Mouse (Mus musculus) stomach, postnatal 0 days (tissue): ENCODE measurements around the gene Trarg1.

ENCODE experiments used
- CTCF ChIP-seq: IDR thresholded peaks from 2 replicates; pipeline ENCODE4 v1.5.1; 2016; ENCODE audit warnings: antibody characterized with exemption, low read depth, mild to moderate bottlenecking, moderate library complexity
- EP300 ChIP-seq: optimal IDR thresholded peaks from 2 replicates; pipeline ENCODE3; 2016; ENCODE audit warnings: antibody characterized with exemption

GRCm38 (mm10) chr11:76692096-76692495 lies 12.5 kb downstream of the Trarg1 start:
- TF ChIP-seq CTCF (no peak), EP300 (no peak)
